Mouse (Mus musculus): ENCODE results near the gene Mepce. TPM values are rescaled to one million over a fixed set of nuclear protein-coding genes. Genes with fewer than 3 reads are reported as not detected.

The Mepce gene
- polyA plus RNA-seq, 1 experiment from 2014 or later, result 12.6 TPM

DNA sequence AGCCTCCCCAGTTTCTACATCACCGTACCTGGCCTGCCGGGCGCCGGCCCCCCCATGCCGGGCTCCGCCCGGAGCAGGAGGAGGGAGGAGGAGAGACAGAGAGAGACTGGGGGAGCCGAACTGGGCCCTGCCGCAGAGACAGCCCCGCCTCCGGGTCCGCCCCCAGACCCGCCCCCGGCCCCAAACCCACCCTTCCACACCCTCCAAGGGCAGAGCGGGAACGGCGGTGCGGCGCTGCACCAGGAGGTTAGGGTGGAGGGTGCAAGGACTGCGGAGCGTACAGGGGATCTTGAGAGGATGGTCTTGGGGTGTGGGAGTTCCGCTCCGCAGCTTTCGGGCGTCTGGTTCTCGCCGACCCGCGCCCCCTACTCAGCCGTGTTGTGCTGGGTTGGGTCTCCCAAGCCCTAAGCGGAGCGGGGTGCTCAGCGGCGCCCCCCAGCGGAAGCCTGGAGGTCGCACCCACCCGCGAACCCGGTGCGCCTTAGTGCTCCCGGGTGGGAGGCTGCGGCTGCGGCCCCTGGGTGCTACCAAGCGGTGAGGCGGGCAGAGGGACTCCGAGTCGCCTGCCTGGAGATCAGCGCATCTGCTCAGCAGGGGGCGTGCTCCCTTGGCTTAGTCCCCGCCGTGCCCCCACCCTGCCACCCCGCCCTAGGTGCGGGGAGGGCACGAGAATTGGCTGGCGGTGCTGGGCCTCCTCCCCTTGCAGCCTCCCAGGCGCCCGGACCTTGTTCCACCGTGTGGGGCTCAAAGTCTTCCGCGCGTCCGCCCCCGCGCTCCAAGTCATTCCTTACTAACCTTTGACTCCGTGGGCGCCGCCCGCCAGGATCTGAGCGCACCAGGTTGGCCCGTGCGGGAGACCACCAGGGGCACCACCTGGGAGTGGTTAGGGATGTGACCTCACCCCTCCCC is 46.2 kb downstream of the Mepce start, which contains the start of gene Nyap1:
Gene Nyap1, minus strand, starts transcription at position 585 of the 909 bp plus-strand sequence.
- Histone ChIP-seq H3K27ac (peak within 1 kb of the TSS; percentile 94), H3K36me3 (peaks cover 23% of the 10 kb centered on the region), H3K27me3 (ENCODE audit: insufficient read depth, poor library complexity, severe bottlenecking) (peaks cover 9% of the 10 kb centered on the region; the same call in 1 of the 2 replicates), H3K4me3 (peak within 1 kb of the TSS; percentile 74), H3K4me1 (replicated peaks) (peaks cover 57% of the 10 kb centered on the region), H3K9me3 (0 out of 2 replicates have a peak, but pooled peaks cover 3% of the 10 kb centered on the region)
- DNase-seq (ENCODE audit: low spot score), result peak; percentile 87
- under 1% methylated on average over 71 of the region's 71 CpGs for WGBS

DNA sequence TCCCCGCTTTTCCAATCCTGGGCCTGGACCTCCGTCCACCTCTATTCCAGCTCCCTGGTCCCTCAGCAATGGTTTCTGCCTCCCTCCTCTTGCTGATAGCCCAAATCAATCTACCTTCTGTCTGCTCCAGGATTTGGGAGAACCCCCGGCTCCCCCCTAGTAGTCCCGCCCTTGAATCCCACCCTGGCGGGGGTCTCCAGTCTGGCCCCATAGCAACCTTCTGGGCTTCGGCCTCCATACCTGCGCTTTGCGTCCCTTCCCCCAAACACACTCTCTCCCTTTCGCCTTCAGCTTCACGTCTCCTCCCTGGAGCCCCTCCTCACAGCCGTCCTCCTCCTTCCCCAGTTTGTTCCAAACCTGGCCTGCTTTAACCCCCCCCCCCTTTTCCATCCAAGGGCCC is 46.9 kb downstream of the Mepce start:
- no peak for DNase-seq (ENCODE audit: low spot score)
- H3K9me3 ChIP-seq, result 0 out of 2 replicates have a peak, but pooled peaks cover 3% of the 10 kb centered on the region
- H3K4me1 ChIP-seq (replicated peaks), result peaks cover 57% of the 10 kb centered on the region
- peak overlapping the region; percentile 74 for H3K4me3 ChIP-seq
- peak overlapping the region; percentile 94 for H3K27ac ChIP-seq
- 11% methylated on average over 11 of the region's 11 CpGs for WGBS
- H3K27me3 ChIP-seq (ENCODE audit: insufficient read depth, poor library complexity, severe bottlenecking), result peaks cover 9% of the 10 kb centered on the region; the same call in 1 of the 2 replicates
- peaks cover 31% of the 10 kb centered on the region for H3K36me3 ChIP-seq

DNA sequence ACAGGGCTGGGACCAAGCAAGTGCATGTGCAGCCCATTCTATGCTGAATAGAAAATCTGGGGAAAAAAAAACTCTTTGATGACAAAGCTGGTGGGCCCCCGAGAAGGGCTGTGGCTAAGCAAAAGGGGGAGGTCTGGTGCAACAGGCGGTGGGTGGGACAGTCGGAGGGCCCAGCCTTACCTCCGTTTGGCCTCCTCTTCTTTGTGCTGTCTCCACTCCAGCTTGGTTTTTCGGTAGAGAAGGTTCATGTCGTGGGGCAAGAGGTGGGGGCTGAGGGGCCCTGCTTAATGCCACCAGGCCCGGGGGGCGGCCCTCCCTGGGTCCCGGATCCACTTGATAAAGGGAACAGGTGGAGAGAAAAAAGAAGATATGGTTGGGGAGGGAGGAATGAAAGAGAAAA is 48.0 kb downstream of the Mepce start:
- peak overlapping the region; percentile 74 for H3K4me3 ChIP-seq
- peaks cover 9% of the 10 kb centered on the region; the same call in 1 of the 2 replicates for H3K27me3 ChIP-seq (ENCODE audit: insufficient read depth, poor library complexity, severe bottlenecking)
- peaks cover 64% of the 10 kb centered on the region for H3K4me1 ChIP-seq (replicated peaks)
- peak overlapping the region; percentile 94 for H3K27ac ChIP-seq
- 0 out of 2 replicates have a peak, but pooled peaks cover 3% of the 10 kb centered on the region for H3K9me3 ChIP-seq
- WGBS, result 55% methylated on average over 9 of the region's 9 CpGs
- no peak for DNase-seq (ENCODE audit: low spot score)
- peaks cover 40% of the 10 kb centered on the region for H3K36me3 ChIP-seq

DNA sequence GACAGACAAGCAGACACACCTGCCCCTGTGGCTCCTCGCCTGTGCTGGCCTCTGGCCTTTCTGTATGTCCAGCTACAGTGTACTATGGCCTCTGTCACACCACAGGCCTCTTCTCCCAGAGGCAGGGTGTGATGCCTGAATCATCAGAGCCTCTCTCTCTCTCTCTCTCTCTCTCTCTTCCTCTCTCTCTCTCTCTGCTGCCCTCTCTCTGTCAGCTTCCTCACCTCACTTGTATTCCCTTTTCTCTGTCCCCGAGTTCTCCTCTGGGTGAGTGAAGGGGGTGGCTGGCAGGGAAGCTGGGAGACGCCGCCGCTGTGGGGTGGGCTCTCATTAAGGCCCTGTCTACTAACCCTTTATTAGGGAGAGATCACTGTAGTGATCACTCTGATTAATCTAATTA is 48.9 kb downstream of the Mepce start:
- no peak for DNase-seq (ENCODE audit: low spot score)
- H3K27ac ChIP-seq, result peak overlapping the region; percentile 94; the same call in 1 of the 2 replicates
- peaks cover 44% of the 10 kb centered on the region for H3K36me3 ChIP-seq
- H3K27me3 ChIP-seq (ENCODE audit: insufficient read depth, poor library complexity, severe bottlenecking), result peaks cover 9% of the 10 kb centered on the region; the same call in 1 of the 2 replicates
- WGBS, result 55% methylated on average over 5 of the region's 5 CpGs
- peak overlapping the region; percentile 74; the same call in 1 of the 2 replicates for H3K4me3 ChIP-seq
- 0 out of 2 replicates have a peak, but pooled peaks cover 3% of the 10 kb centered on the region for H3K9me3 ChIP-seq
- H3K4me1 ChIP-seq (replicated peaks), result peaks cover 73% of the 10 kb centered on the region

DNA sequence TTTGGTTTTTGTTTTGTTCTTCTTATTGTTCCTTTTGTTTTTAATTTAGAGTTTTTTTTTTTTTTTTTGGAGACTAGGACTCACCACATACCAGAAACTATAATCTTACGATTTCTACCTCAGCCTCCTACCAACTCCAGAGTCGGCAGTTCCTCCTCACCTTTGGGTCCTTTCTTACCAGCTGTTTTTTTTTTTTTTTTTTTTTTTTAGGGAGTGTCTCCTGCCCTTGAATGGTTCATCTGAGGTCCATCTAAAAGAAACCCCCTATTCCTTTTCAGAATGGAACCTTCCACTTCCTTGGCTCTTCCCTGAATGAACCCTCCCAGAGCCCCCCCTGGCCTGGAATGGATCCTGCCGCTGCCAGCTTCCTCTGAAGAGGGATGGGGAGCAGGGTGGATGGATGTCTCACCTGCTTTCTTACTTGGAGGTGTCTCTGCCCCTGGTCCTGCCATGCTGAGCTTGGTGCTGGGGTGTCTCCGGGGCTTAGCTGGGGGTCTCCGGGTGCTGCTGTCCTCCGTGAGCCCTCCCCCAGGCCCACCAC is 50.0 kb downstream of the Mepce start:
- DNase-seq (ENCODE audit: low spot score), result no peak
- Histone ChIP-seq H3K9me3 (0 out of 2 replicates have a peak, but pooled peaks cover 3% of the 10 kb centered on the region), H3K27ac (0 out of 2 replicates have a peak overlapping the region, but pooled peaks have one; percentile 94), H3K27me3 (ENCODE audit: insufficient read depth, poor library complexity, severe bottlenecking) (peaks cover 9% of the 10 kb centered on the region; the same call in 1 of the 2 replicates), H3K4me3 (no peak overlapping the region), H3K36me3 (peaks cover 54% of the 10 kb centered on the region), H3K4me1 (replicated peaks) (peaks cover 80% of the 10 kb centered on the region)
- 90% methylated on average over 6 of the region's 6 CpGs for WGBS

DNA sequence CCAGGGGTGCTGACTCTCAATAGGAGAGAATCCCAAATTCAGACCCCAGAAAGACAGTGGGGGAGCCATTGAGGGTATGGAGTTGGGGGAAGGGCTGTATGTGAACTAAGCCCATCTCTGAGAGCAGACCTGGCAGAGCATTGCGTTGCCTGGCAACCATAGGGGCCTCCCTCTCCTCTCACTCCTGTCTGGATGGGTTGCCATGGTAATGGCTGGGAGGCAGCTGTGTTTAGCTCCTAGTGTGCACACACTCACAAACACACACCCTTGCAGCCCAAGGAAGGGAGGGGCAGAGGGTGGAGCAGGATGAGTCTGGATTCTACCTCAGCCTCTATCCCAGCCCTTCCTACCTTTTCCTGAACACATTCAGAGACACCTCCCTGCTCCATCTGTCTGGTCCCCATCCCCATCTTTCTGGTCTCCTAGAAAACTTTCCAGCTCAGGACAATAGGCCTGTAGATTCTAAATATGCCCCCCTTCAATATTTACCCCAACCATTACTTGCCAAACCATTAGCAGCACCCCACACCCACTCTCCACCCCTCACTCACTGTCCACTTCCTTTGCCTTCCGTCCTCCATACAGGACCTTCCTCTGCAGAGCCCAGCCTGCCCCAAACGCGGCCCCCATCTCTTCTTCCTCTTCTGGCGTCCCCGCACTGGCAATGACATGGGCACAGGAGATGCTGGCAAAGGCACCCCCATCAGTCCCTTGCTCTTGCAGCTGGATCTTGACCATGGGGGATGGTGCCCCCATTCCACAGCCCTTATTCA is 53.0 kb downstream of the Mepce start:
- Histone ChIP-seq H3K9me3 (0 out of 2 replicates have a peak, but pooled peaks cover 3% of the 10 kb centered on the region), H3K4me3 (peak overlapping the region; percentile 40), H3K27me3 (ENCODE audit: insufficient read depth, poor library complexity, severe bottlenecking) (0 out of 2 replicates have a peak, but pooled peaks cover 2% of the 10 kb centered on the region), H3K27ac (peak overlapping the region; percentile 93), H3K4me1 (replicated peaks) (peaks cover 65% of the 10 kb centered on the region), H3K36me3 (peaks cover 75% of the 10 kb centered on the region)
- DNase-seq (ENCODE audit: low spot score), result peak; percentile 92
- 65% methylated on average over 6 of the region's 6 CpGs for WGBS

DNA sequence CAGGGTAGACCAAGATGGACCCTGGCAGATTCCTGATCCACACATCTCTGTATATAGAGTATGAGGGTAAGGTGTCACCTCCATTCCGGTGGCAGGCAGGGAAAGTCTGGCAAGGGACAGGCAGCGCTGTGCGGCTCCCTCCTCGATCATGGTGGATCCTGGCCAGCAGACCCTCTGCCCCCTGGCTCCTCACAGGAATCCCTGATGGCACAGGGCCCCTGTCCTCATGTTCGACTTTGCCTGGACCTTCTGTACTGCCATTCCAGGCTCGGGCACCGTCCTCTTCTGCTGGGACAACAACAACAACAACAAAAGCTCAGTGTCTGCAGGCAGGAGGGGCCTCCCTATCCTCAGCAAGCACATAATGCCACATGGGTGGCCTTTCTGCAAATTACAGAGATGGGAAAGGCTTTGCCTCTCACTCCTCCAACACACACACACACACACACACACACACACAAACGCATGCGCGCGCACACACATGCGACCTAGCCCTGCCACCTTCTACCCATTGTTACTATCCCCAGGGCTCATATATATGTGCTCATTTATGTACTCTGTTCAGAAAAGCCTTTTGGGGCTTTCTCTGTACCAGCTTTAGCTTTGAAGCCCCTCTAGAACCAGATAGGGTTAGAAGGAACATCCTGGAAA is 53.7 kb downstream of the Mepce start:
- Histone ChIP-seq H3K27me3 (ENCODE audit: insufficient read depth, poor library complexity, severe bottlenecking) (no peaks in the 10 kb centered on the region), H3K4me3 (peak overlapping the region; percentile 40), H3K9me3 (0 out of 2 replicates have a peak, but pooled peaks cover 3% of the 10 kb centered on the region), H3K36me3 (peaks cover 72% of the 10 kb centered on the region), H3K27ac (peak overlapping the region; percentile 93), H3K4me1 (replicated peaks) (peaks cover 58% of the 10 kb centered on the region)
- WGBS, result 63% methylated on average over 12 of the region's 12 CpGs
- peak; percentile 14 for DNase-seq (ENCODE audit: low spot score)

Other genes starting within 250 kb of the Mepce start
- gene Actl6b, start 234.1 kb downstream of the Mepce start, polyA plus RNA-seq (2016; fragmentation: Nextera tagmentation; extraction: Ambion mirVana), result 10.3 and 47.6 TPM in 2 replicates
- gene Tfr2, start 217.8 kb downstream of the Mepce start, polyA plus RNA-seq (2016; fragmentation: Nextera tagmentation; extraction: Ambion mirVana), result 1.7 and 4.9 TPM in 2 replicates
- gene Mospd3, start 186.6 kb downstream of the Mepce start, polyA plus RNA-seq (2016; fragmentation: Nextera tagmentation; extraction: Ambion mirVana), result 15.2 and 27.5 TPM in 2 replicates
- 72.2 and 95.5 TPM in 2 replicates for gene Pcolce, start 173.9 kb downstream of the Mepce start, polyA plus RNA-seq (2016; fragmentation: Nextera tagmentation; extraction: Ambion mirVana)
- gene Fbxo24, start 158.7 kb downstream of the Mepce start, polyA plus RNA-seq (2016; fragmentation: Nextera tagmentation; extraction: Ambion mirVana), result 0.30 TPM in 2 replicates
- gene Lrch4, start 158.5 kb downstream of the Mepce start, polyA plus RNA-seq (2016; fragmentation: Nextera tagmentation; extraction: Ambion mirVana), result 35.3 and 39.7 TPM in 2 replicates
- 14.1 and 14.9 TPM in 2 replicates for gene Gm20605, start 158.5 kb downstream of the Mepce start, polyA plus RNA-seq (2016; fragmentation: Nextera tagmentation; extraction: Ambion mirVana)
- 7.1 and 7.8 TPM in 2 replicates for gene Sap25, start 146.3 kb downstream of the Mepce start, polyA plus RNA-seq (2016; fragmentation: Nextera tagmentation; extraction: Ambion mirVana)
- 0.42 and 0.67 TPM in 2 replicates for gene Irs3, start 141.9 kb downstream of the Mepce start, polyA plus RNA-seq (2016; fragmentation: Nextera tagmentation; extraction: Ambion mirVana)
- gene Agfg2, start 102.9 kb downstream of the Mepce start, polyA plus RNA-seq (2016; fragmentation: Nextera tagmentation; extraction: Ambion mirVana), result 25.9 and 27.6 TPM in 2 replicates
- 4.7 and 9.5 TPM in 2 replicates for gene Nyap1, start 46.0 kb downstream of the Mepce start, polyA plus RNA-seq (2016; fragmentation: Nextera tagmentation; extraction: Ambion mirVana)
- gene Tsc22d4, start 41.9 kb downstream of the Mepce start, polyA plus RNA-seq (2016; fragmentation: Nextera tagmentation; extraction: Ambion mirVana), result 82.5 and 86.0 TPM in 2 replicates
- 51.4 and 78.3 TPM in 2 replicates for gene Ppp1r35, start 8.8 kb downstream of the Mepce start, polyA plus RNA-seq (2016; fragmentation: Nextera tagmentation; extraction: Ambion mirVana)
- gene Zcwpw1, start 143 bp upstream of the Mepce start, polyA plus RNA-seq (2016; fragmentation: Nextera tagmentation; extraction: Ambion mirVana), result 11.9 and 13.9 TPM in 2 replicates
- 0.21 and 0.29 TPM in 2 replicates for gene Pilra, start 48.6 kb upstream of the Mepce start, polyA plus RNA-seq (2016; fragmentation: Nextera tagmentation; extraction: Ambion mirVana)
- gene Pilrb1, start 70.5 kb upstream of the Mepce start, polyA plus RNA-seq (2016; fragmentation: Nextera tagmentation; extraction: Ambion mirVana), result not detected in 2 replicates
- 0.37 TPM in 1 of 2 replicates, not detected in the other for gene Pilrb2, start 84.2 kb upstream of the Mepce start, polyA plus RNA-seq (2016; fragmentation: Nextera tagmentation; extraction: Ambion mirVana)
- not detected in 2 replicates for gene Cyp3a13, start 134.0 kb upstream of the Mepce start, polyA plus RNA-seq (2016; fragmentation: Nextera tagmentation; extraction: Ambion mirVana)
- 0.10 and 0.30 TPM in 2 replicates for gene Gjc3, start 175.4 kb upstream of the Mepce start, polyA plus RNA-seq (2016; fragmentation: Nextera tagmentation; extraction: Ambion mirVana)
- gene Azgp1, start 193.9 kb upstream of the Mepce start, polyA plus RNA-seq (2016; fragmentation: Nextera tagmentation; extraction: Ambion mirVana), result not detected in 2 replicates
- gene Smok3a, start 233.6 kb upstream of the Mepce start, polyA plus RNA-seq (2016; fragmentation: Nextera tagmentation; extraction: Ambion mirVana), result not detected in 2 replicates
- not detected in 2 replicates for gene Smok3b, start 233.8 kb upstream of the Mepce start, polyA plus RNA-seq (2016; fragmentation: Nextera tagmentation; extraction: Ambion mirVana)